Mouse (Mus musculus): ENCODE results near the gene Mid1.
"Not testable (repeated sequence)": the region's sequence is repeated elsewhere in the genome, so short reads cannot be mapped to it uniquely, and the experiment has no call there.

- not testable (repeated sequence) for TF ChIP-seq CTCF (IDR thresholded peaks at IDR 0.05; ENCODE audit: low read depth); EP300 (optimal IDR thresholded peaks at IDR 0.05)
Measured at GRCm38 (mm10) chrX:170019219-170019953, 334.4 kb downstream of the Mid1 start.

All from stomach, postnatal 0 days (tissue).